Mouse (Mus musculus): ENCODE results near the gene Tbc1d4. TPM values are rescaled to one million over a fixed set of nuclear protein-coding genes. Genes with fewer than 3 reads are reported as not detected.

Gene Tbc1d4
- total RNA-seq (2021): 1 to 10 TPM; 9.2 to 9.4 TPM

- DNase-seq (ENCODE audit: extremely low spot score in 1 of 2, low spot score in 1 of 2): peak; percentile 54 to 59
Observed at GRCm38 (mm10) chr14:101608519-101609368, at the start of gene Tbc1d4. TSS of gene Tbc1d4 (minus strand) at chr14:101609191.

- no peak for DNase-seq (ENCODE audit: extremely low spot score in 1 of 2, low spot score in 1 of 2)
Observed at GRCm38 (mm10) chr14:101656307-101656706, 47.3 kb upstream of the Tbc1d4 start.

- no peak for DNase-seq (ENCODE audit: extremely low spot score in 1 of 2, low spot score in 1 of 2)
Observed at GRCm38 (mm10) chr14:101654526-101654909, 45.5 kb upstream of the Tbc1d4 start.

- DNase-seq (ENCODE audit: extremely low spot score in 1 of 2, low spot score in 1 of 2): peak; percentile 100
Observed at GRCm38 (mm10) chr14:101653581-101654525, 44.9 kb upstream of the Tbc1d4 start, which contains the start of gene Uchl3. TSS of gene Uchl3 (plus strand) at chr14:101653967.

GRCm38 (mm10) chr14:101652571-101652970, 43.6 kb upstream of the Tbc1d4 start:
- DNase-seq (ENCODE audit: extremely low spot score in 1 of 2, low spot score in 1 of 2): no peak

- DNase-seq (ENCODE audit: extremely low spot score in 1 of 2, low spot score in 1 of 2): no peak
Observed at GRCm38 (mm10) chr14:101650551-101650950, 41.6 kb upstream of the Tbc1d4 start.

- DNase-seq (ENCODE audit: extremely low spot score in 1 of 2, low spot score in 1 of 2): no peak
Observed at GRCm38 (mm10) chr14:101644948-101645347, 36.0 kb upstream of the Tbc1d4 start.

- peak; percentile 73 to 74 for DNase-seq (ENCODE audit: extremely low spot score in 1 of 2, low spot score in 1 of 2)
Observed at GRCm38 (mm10) chr14:101640153-101640843, 31.3 kb upstream of the Tbc1d4 start, which contains the start of gene Commd6. TSS of gene Commd6 (minus strand) at chr14:101640686.

- no peak for DNase-seq (ENCODE audit: extremely low spot score in 1 of 2, low spot score in 1 of 2)
Observed at GRCm38 (mm10) chr14:101637381-101637780, 28.4 kb upstream of the Tbc1d4 start.

GRCm38 (mm10) chr14:101635765-101636164, 26.8 kb upstream of the Tbc1d4 start:
- DNase-seq (ENCODE audit: extremely low spot score in 1 of 2, low spot score in 1 of 2): no peak

GRCm38 (mm10) chr14:101630548-101630947, 21.6 kb upstream of the Tbc1d4 start:
- no peak for DNase-seq (ENCODE audit: extremely low spot score in 1 of 2, low spot score in 1 of 2)

- no peak for DNase-seq (ENCODE audit: extremely low spot score in 1 of 2, low spot score in 1 of 2)
Observed at GRCm38 (mm10) chr14:101617680-101618079, 8.7 kb upstream of the Tbc1d4 start.

- DNase-seq (ENCODE audit: extremely low spot score in 1 of 2, low spot score in 1 of 2): no peak
Observed at GRCm38 (mm10) chr14:101616178-101616577, 7.2 kb upstream of the Tbc1d4 start.

GRCm38 (mm10) chr14:101613206-101613605, 4.2 kb upstream of the Tbc1d4 start:
- no peak for DNase-seq (ENCODE audit: extremely low spot score in 1 of 2, low spot score in 1 of 2)

- DNase-seq (ENCODE audit: extremely low spot score in 1 of 2, low spot score in 1 of 2): no peak
Observed at GRCm38 (mm10) chr14:101610701-101611100, 1.7 kb upstream of the Tbc1d4 start.

- peak; percentile 10 to 22 for DNase-seq (ENCODE audit: extremely low spot score in 1 of 2, low spot score in 1 of 2)
Observed at GRCm38 (mm10) chr14:101607631-101608518, 1.1 kb downstream of the Tbc1d4 start.

- DNase-seq (ENCODE audit: extremely low spot score in 1 of 2, low spot score in 1 of 2): no peak
Observed at GRCm38 (mm10) chr14:101605843-101606242, 3.1 kb downstream of the Tbc1d4 start.

- DNase-seq (ENCODE audit: extremely low spot score in 1 of 2, low spot score in 1 of 2): no peak
Observed at GRCm38 (mm10) chr14:101602851-101603250, 6.1 kb downstream of the Tbc1d4 start.

- no peak for DNase-seq (ENCODE audit: extremely low spot score in 1 of 2, low spot score in 1 of 2)
Observed at GRCm38 (mm10) chr14:101597096-101597715, 11.8 kb downstream of the Tbc1d4 start.
